10 mouse cellular contexts compared by ENCODE assay signal in the genomic region with DNA sequence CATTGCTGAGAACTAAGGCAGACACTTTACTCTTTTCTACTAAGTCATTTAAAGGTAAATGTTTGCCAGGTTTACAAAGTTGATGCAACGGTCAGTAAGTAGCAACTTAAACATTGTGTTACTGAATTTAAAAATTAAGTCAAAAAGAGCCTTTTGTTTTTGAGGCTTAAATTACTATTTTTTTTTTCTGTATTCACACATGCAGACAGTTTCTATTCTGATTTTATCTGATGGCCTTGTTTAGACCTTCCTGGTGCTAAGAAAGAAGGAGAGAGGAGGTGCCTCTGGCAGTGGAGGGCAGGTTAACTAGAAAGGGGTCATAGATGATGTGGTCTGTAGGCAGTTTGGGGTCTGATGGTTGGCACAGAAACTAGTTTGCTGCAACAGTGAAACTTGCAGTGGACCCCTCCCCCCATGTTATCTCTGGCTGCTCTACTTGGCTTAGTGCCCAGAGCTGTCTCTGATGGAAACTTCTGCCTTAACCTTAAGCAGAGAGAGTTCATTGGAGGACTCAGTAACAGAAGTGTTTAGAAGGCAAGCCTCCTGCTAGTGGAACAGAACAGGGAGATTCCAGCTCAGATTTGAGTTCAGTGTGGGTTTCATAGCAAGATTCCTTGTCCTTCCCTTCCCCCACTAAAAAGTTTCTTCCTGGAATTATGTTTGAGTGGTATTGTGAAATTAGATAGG. TPM values are rescaled to one million over a fixed set of nuclear protein-coding genes. Genes with fewer than 3 reads are reported as not detected.
A peak's percentile ranks its signal among the peaks of the same experiment; 100 is the strongest.
DNase-seq lines count a peak whose midpoint lies in the region; ATAC-seq and TF ChIP-seq lines count a peak whose summit lies in the region.
"Had no signal": no experiment of that assay in that cellular context is flagged by ENCODE, and none has a peak within 500 bp of the region (broad histone marks: within the 10 kb centered on the region; RNA-seq: fewer than 3 reads in every experiment).

No protein-coding gene starts in this region.

- dilution Hi-C loops in CH12.LX (cut with MboI; ENCODE audit: extremely low pct_ligation_motif_present, extremely low pct_unique_long_range_greater_than_20kb, low sequenced_read_pairs) = no loop called here

- no peak overlapping the region for H3K9ac ChIP-seq in CH12.LX (ENCODE audit: insufficient read depth, low read depth)
- no peak overlapping the region for H3K9ac ChIP-seq in embryonic facial prominence, embryonic 12.5 days
- H3K9ac ChIP-seq in liver, embryonic 11.5 days (ENCODE audit: low read depth, low read length) = no peak overlapping the region
- H3K9ac ChIP-seq: hindbrain, embryonic 15.5 days had no signal

- DNase-seq in gastrocnemius, adult 2 months = peak; percentile 35
- DNase-seq in gastrocnemius, postnatal 36 days = no peak
- DNase-seq in CH12.LX (ENCODE audit: extremely low read depth) = peak; percentile 61
- peak; percentile 78 for DNase-seq in heart, postnatal 4 days
- peak; percentile 50 for DNase-seq in liver, embryonic 11.5 days (ENCODE audit: low spot score)
- peak; percentile 42 for DNase-seq in ovary, postnatal 36 days (ENCODE audit: low spot score)
- DNase-seq in left cerebral cortex, postnatal 36 days (ENCODE audit: low spot score in 2 of 2) = no peak

- H3K4me3 ChIP-seq in gastrocnemius, adult 2 months = no peak overlapping the region
- no peak overlapping the region for H3K4me3 ChIP-seq in CH12.LX (replicated peaks in 1 of 3; ENCODE audit: low read depth in 2 of 3, low read length in 2 of 3, poor library complexity in 1 of 3)
- no peak overlapping the region for H3K4me3 ChIP-seq in embryonic facial prominence, embryonic 12.5 days
- H3K4me3 ChIP-seq in liver, embryonic 11.5 days (ENCODE audit: low read depth, low read length) = no peak overlapping the region
- H3K4me3 ChIP-seq: hindbrain, embryonic 15.5 days had no signal

- H3K9me3 ChIP-seq in CH12.LX (replicated peaks; ENCODE audit: low read length) = no peaks in the 10 kb centered on the region
- no peaks in the 10 kb centered on the region for H3K9me3 ChIP-seq in embryonic facial prominence, embryonic 12.5 days
- H3K9me3 ChIP-seq in liver, embryonic 11.5 days (ENCODE audit: control insufficient read depth, low read length) = no peaks in the 10 kb centered on the region
- H3K9me3 ChIP-seq: hindbrain, embryonic 15.5 days had no signal

- 68% methylated on average over 1 of the region's 1 CpGs for WGBS in embryonic facial prominence, embryonic 12.5 days
- WGBS in liver, embryonic 11.5 days = 74% methylated on average over 1 of the region's 1 CpGs

- peaks cover 7 to 36% of the 10 kb centered on the region in 2 experiments; a peak in 3 of 4 replicates for H3K4me1 ChIP-seq in CH12.LX (ENCODE audit: control insufficient read depth in 1 of 2, insufficient read depth in 2 of 2)
- peaks cover 47% of the 10 kb centered on the region for H3K4me1 ChIP-seq in embryonic facial prominence, embryonic 12.5 days
- H3K4me1 ChIP-seq in liver, embryonic 11.5 days (replicated peaks; ENCODE audit: control insufficient read depth, insufficient read depth, low read length) = peaks cover 55% of the 10 kb centered on the region

- H3K36me3 ChIP-seq in CH12.LX (replicated peaks in 1 of 2; ENCODE audit: control insufficient read depth in 1 of 2, insufficient read depth in 1 of 2, low read length in 1 of 2) = peaks cover 2 to 24% of the 10 kb centered on the region in 2 experiments
- H3K36me3 ChIP-seq in embryonic facial prominence, embryonic 12.5 days = no peaks in the 10 kb centered on the region
- no peaks in the 10 kb centered on the region for H3K36me3 ChIP-seq in liver, embryonic 11.5 days (ENCODE audit: control insufficient read depth, insufficient read depth, low read length)
- H3K36me3 ChIP-seq: hindbrain, embryonic 15.5 days had no signal

- H3K4me2 ChIP-seq in CH12.LX (ENCODE audit: insufficient read depth, low read depth, poor library complexity, severe bottlenecking) = peak overlapping the region; percentile 37
- 0 out of 2 replicates have a peak overlapping the region, but pooled peaks have one; percentile 2 for H3K4me2 ChIP-seq in embryonic facial prominence, embryonic 12.5 days (replicated peaks)
- H3K4me2 ChIP-seq in liver, embryonic 11.5 days = peak overlapping the region; percentile 43
- H3K4me2 ChIP-seq: hindbrain, embryonic 15.5 days had no signal

- peaks cover 8% of the 10 kb centered on the region for H3K79me2 ChIP-seq in CH12.LX (replicated peaks; ENCODE audit: control insufficient read depth, extremely low read depth, insufficient read depth, poor library complexity, severe bottlenecking)

- peak; percentile 45; the same call in 1 of the 2 replicates for TF ChIP-seq EP300 in CH12.LX (IDR thresholded peaks at IDR 0.05; ENCODE audit: low read length)

- no peak for TF ChIP-seq RAD21 in CH12.LX (IDR thresholded peaks at IDR 0.05; ENCODE audit: low read depth, low read length)

- TF ChIP-seq POLR2A in CH12.LX (IDR thresholded peaks at IDR 0.05; ENCODE audit: low read depth, low read length) = no peak

- in situ Hi-C loops in CH12.LX (cut with MboI; ENCODE audit: low pct_ligation_motif_present, low pct_unique_long_range_greater_than_20kb, low sequenced_read_pairs) = no loop called here

- ATAC-seq in embryonic facial prominence, embryonic 12.5 days (ENCODE audit: insufficient number of reproducible peaks, insufficient read depth, low FRiP score, low TSS enrichment) = 0 out of 2 replicates have a peak, but pooled peaks have one; percentile 74
- peak; percentile 39; the same call in 1 of the 2 replicates for ATAC-seq in liver, embryonic 11.5 days (replicated peaks; ENCODE audit: low FRiP score)
- ATAC-seq: Patski had no signal

- intact Hi-C loops in gastrocnemius, adult 2 months (cut with DNase I) = no loop called here
- intact Hi-C loops in gastrocnemius, postnatal 36 days (cut with DNase I) = no loop called here
- intact Hi-C loops in left cerebral cortex, postnatal 36 days (cut with DNase I) = loop anchor here (5.0 kb wide), 1 partner anchor 50 kb away; no protein-coding TSS in a partner anchor

- H3K27ac ChIP-seq in gastrocnemius, adult 2 months = peak overlapping the region; percentile 73
- H3K27ac ChIP-seq in CH12.LX (ENCODE audit: insufficient read depth, low read depth) = no peak overlapping the region
- 0 out of 2 replicates have a peak overlapping the region, but pooled peaks have one; percentile 26 for H3K27ac ChIP-seq in embryonic facial prominence, embryonic 12.5 days
- peak overlapping the region; percentile 38; the same call in 1 of the 2 replicates for H3K27ac ChIP-seq in liver, embryonic 11.5 days (ENCODE audit: low read depth, low read length)
- H3K27ac ChIP-seq: hindbrain, embryonic 15.5 days had no signal

- H3K27me3 ChIP-seq in CH12.LX (replicated peaks) = no peaks in the 10 kb centered on the region
- H3K27me3 ChIP-seq in embryonic facial prominence, embryonic 12.5 days = no peaks in the 10 kb centered on the region
- H3K27me3 ChIP-seq in liver, embryonic 11.5 days (replicated peaks; ENCODE audit: control insufficient read depth, insufficient read depth, low read length) = no peaks in the 10 kb centered on the region
- H3K27me3 ChIP-seq: hindbrain, embryonic 15.5 days; Patski had no signal

- TF ChIP-seq CTCF in gastrocnemius, adult 2 months (IDR thresholded peaks at IDR 0.05) = no peak
- no peak for TF ChIP-seq CTCF in CH12.LX (conservative IDR thresholded peaks at IDR 0.05 in 1 of 2, IDR thresholded peaks at IDR 0.05 in 1 of 2; ENCODE audit: low read depth in 2 of 2, low read length in 2 of 2)

TF ChIP-seq in CH12.LX, 34 proteins besides CTCF, POLR2A, EP300 and RAD21:
- TF ChIP-seq CHD2 (IDR thresholded peaks at IDR 0.05; ENCODE audit: low read length) = 0 out of 2 replicates have a peak, but pooled peaks have one; percentile 43
- no peak for TF ChIP-seq CHD1 (IDR thresholded peaks at IDR 0.05; ENCODE audit: low read depth, low read length)
- TF ChIP-seq KAT2A (IDR thresholded peaks at IDR 0.05; ENCODE audit: insufficient replicate concordance, low read length) = no peak
- TF ChIP-seq GABPA (IDR thresholded peaks at IDR 0.05; ENCODE audit: insufficient replicate concordance, low read depth, low read length) = no peak
- TF ChIP-seq ZNF384 (IDR thresholded peaks at IDR 0.05; ENCODE audit: low read depth, low read length) = no peak

RNA-seq across cellular contexts. Expression of gene Zfand3, which starts 23.0 kb away (rescaled TPM):
- 100 to 1,000 TPM; 193 to 204 TPM for total RNA-seq in gastrocnemius, adult 2 months (2021)
- 100 to 1,000 TPM; 155 to 159 TPM for total RNA-seq in gastrocnemius, postnatal 36 days (2021)
- total RNA-seq in CH12.LX (2012; rRNA removed) (15.1 and 23.2 TPM in 2 replicates), CH12.LX (2014; rRNA removed) (18.0 and 23.5 TPM in 2 replicates)
- polyA plus RNA-seq in CH12.LX (2012; ENCODE audit: insufficient read length, low read depth) = 33.7 and 44.0 TPM in 2 replicates
- 68.1 and 70.3 TPM in 2 replicates for polyA plus RNA-seq in embryonic facial prominence, embryonic 12.5 days (2016; fragmentation: Nextera tagmentation; extraction: Ambion mirVana)
- total RNA-seq in heart, postnatal 4 days (2021) = 100 to 1,000 TPM; 145 to 149 TPM
- 24.2 and 24.4 TPM in 2 replicates for polyA plus RNA-seq in liver, embryonic 11.5 days (2014; fragmentation: Nextera tagmentation; extraction: Ambion mirVana)
- 100 to 1,000 TPM; 107 to 120 TPM for total RNA-seq in left cerebral cortex, postnatal 36 days (2021)

RNA-seq across cellular contexts. Expression of gene Mdga1, which starts 57.6 kb away (rescaled TPM):
- 10 to 100 TPM; 29.5 to 41.3 TPM for total RNA-seq in gastrocnemius, adult 2 months (2021)
- total RNA-seq in gastrocnemius, postnatal 36 days (2021) = 10 to 100 TPM; 44.9 to 47.7 TPM
- total RNA-seq in CH12.LX (2012; rRNA removed) (0.25 and 0.38 TPM in 2 replicates), CH12.LX (2014; rRNA removed) (0.34 and 0.39 TPM in 2 replicates)
- 0.29 and 0.65 TPM in 2 replicates for polyA plus RNA-seq in CH12.LX (2012; ENCODE audit: insufficient read length, low read depth)
- 2.4 and 4.0 TPM in 2 replicates for polyA plus RNA-seq in embryonic facial prominence, embryonic 12.5 days (2016; fragmentation: Nextera tagmentation; extraction: Ambion mirVana)
- total RNA-seq in heart, postnatal 4 days (2021) = 10 to 100 TPM; 16.9 to 17.3 TPM
- polyA plus RNA-seq in liver, embryonic 11.5 days (2014; fragmentation: Nextera tagmentation; extraction: Ambion mirVana) = 1.2 and 1.7 TPM in 2 replicates
- 10 to 100 TPM; 21.1 to 37.0 TPM for total RNA-seq in left cerebral cortex, postnatal 36 days (2021)

Comparison
In these comparisons a context has a peak if more than half of its experiments do, and no peak if none do; other contexts are left out.
1. DNase-seq: peak in gastrocnemius, adult 2 months (single experiment), CH12.LX (single experiment), heart, postnatal 4 days (single experiment), liver, embryonic 11.5 days (single experiment) and ovary, postnatal 36 days (single experiment); none in gastrocnemius, postnatal 36 days (0 of 2) and left cerebral cortex, postnatal 36 days (0 of 2).
2. RNA of gene Zfand3, which starts 23.0 kb away (total RNA-seq): 193 to 204 TPM in gastrocnemius, adult 2 months, 155 to 159 TPM in gastrocnemius, postnatal 36 days, 145 to 149 TPM in heart, postnatal 4 days and 107 to 120 TPM in left cerebral cortex, postnatal 36 days; 15.1 to 23.5 TPM in CH12.LX; every median in the first group is over 4 times any median in the second.
3. RNA of gene Mdga1, which starts 57.6 kb away (total RNA-seq): 44.9 to 47.7 TPM in gastrocnemius, postnatal 36 days, 29.5 to 41.3 TPM in gastrocnemius, adult 2 months, 21.1 to 37.0 TPM in left cerebral cortex, postnatal 36 days and 16.9 to 17.3 TPM in heart, postnatal 4 days; 0.25 to 0.39 TPM in CH12.LX; every median in the first group is over 10 times any median in the second.
4. Peak in every context shown above with its lines, with median percentiles within 50 percentile points of each other: H3K4me2 ChIP-seq.